ENCODE assay signal across 23 mouse cellular contexts in the genomic region with DNA sequence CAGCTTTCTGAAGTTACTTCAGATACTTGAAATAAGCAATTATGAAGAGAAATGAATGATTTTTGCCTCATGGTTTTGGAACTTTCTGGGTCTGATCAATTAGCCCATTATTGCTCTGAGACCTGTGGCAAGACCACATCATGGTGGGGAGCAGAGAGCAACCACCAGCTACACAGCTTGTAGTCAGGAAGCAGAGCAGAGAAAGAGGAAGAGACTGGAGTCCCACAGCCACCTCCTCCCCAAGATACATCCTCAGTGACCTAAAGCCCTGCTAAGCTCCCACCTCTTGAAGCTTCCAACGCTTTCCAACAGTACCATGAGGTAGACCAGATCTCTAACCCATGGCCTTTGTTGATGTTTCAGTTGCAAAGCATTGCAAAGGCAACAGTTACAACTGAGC. TPM values are rescaled to one million over a fixed set of nuclear protein-coding genes. Genes with fewer than 3 reads are reported as not detected.
A peak's percentile ranks its signal among the peaks of the same experiment; 100 is the strongest.
DNase-seq lines count a peak whose midpoint lies in the region; ATAC-seq and TF ChIP-seq lines count a peak whose summit lies in the region.
"Had no signal": no experiment of that assay in that cellular context is flagged by ENCODE, and none has a peak within 500 bp of the region (broad histone marks: within the 10 kb centered on the region; RNA-seq: fewer than 3 reads in every experiment).

No protein-coding gene starts in this region.

- no peaks in the 10 kb centered on the region for H3K79me2 ChIP-seq in MEL (ENCODE audit: control insufficient read depth, insufficient read depth, low read length, poor library complexity)

- no peak overlapping the region for H3K4me2 ChIP-seq in heart, embryonic 11.5 days
- no peak overlapping the region for H3K4me2 ChIP-seq in liver, embryonic 13.5 days
- H3K4me2 ChIP-seq in kidney, embryonic 16.5 days (replicated peaks; ENCODE audit: low read depth, low read length): no peak overlapping the region
- no peak overlapping the region for H3K4me2 ChIP-seq in forebrain, embryonic 13.5 days
- H3K4me2 ChIP-seq: embryonic facial prominence, embryonic 15.5 days; forebrain, embryonic 15.5 days; heart, embryonic 15.5 days had no signal

- H3K27ac ChIP-seq in heart, embryonic 11.5 days (ENCODE audit: low read depth, low read length): peak overlapping the region; percentile 51
- H3K27ac ChIP-seq in MEL (ENCODE audit: control insufficient read depth, low read depth, low read length): no peak overlapping the region
- H3K27ac ChIP-seq in liver, embryonic 13.5 days: peak overlapping the region; percentile 87
- H3K27ac ChIP-seq in kidney, embryonic 16.5 days (ENCODE audit: low read length): no peak overlapping the region
- no peak overlapping the region for H3K27ac ChIP-seq in forebrain, embryonic 13.5 days
- H3K27ac ChIP-seq: embryonic facial prominence, embryonic 15.5 days; forebrain, embryonic 10.5 days; forebrain, embryonic 15.5 days; heart, embryonic 15.5 days had no signal

- no peak overlapping the region for H3K9ac ChIP-seq in heart, embryonic 11.5 days (ENCODE audit: low read depth, low read length)
- H3K9ac ChIP-seq in MEL (ENCODE audit: control insufficient read depth, low read depth, low read length, poor library complexity, severe bottlenecking): no peak overlapping the region
- peak overlapping the region; percentile 49; the same call in 1 of the 2 replicates for H3K9ac ChIP-seq in liver, embryonic 13.5 days
- H3K9ac ChIP-seq in kidney, embryonic 16.5 days (replicated peaks; ENCODE audit: low read length): no peak overlapping the region
- no peak overlapping the region for H3K9ac ChIP-seq in forebrain, embryonic 13.5 days
- H3K9ac ChIP-seq: embryonic facial prominence, embryonic 15.5 days; forebrain, embryonic 15.5 days; heart, embryonic 15.5 days had no signal

- DNase-seq in heart, adult 8-10 months (ENCODE audit: low spot score): no peak
- DNase-seq in MEL (ENCODE audit: low read depth, low spot score): peak; percentile 47
- DNase-seq in liver, embryonic 13.5 days: no peak
- DNase-seq in ovary, postnatal 10 days (ENCODE audit: low spot score): no peak
- DNase-seq: adrenal gland, adult 2 months; adrenal gland, postnatal 25 days; cerebellum, adult 18-20 months; cerebellum, adult 9-11 months; cerebellum, postnatal 36 days; embryo, embryonic 11 days; heart, postnatal 14 days had no signal

- no peaks in the 10 kb centered on the region for H3K36me3 ChIP-seq in heart, embryonic 11.5 days (ENCODE audit: control insufficient read depth, insufficient read depth, low read length)
- H3K36me3 ChIP-seq in MEL (ENCODE audit: control insufficient read depth in 1 of 2, insufficient read depth in 2 of 2, low read length in 2 of 2): peaks cover 0 to 5% of the 10 kb centered on the region in 2 experiments; a peak in 2 of 4 replicates
- no peaks in the 10 kb centered on the region for H3K36me3 ChIP-seq in liver, embryonic 13.5 days
- no peaks in the 10 kb centered on the region for H3K36me3 ChIP-seq in kidney, embryonic 16.5 days (ENCODE audit: insufficient read depth, low read length)
- no peaks in the 10 kb centered on the region for H3K36me3 ChIP-seq in forebrain, embryonic 13.5 days (ENCODE audit: poor library complexity, severe bottlenecking)
- H3K36me3 ChIP-seq: embryonic facial prominence, embryonic 15.5 days; forebrain, embryonic 10.5 days; forebrain, embryonic 15.5 days; heart, embryonic 15.5 days had no signal

- no peak for TF ChIP-seq POLR2A in MEL (IDR thresholded peaks at IDR 0.05; ENCODE audit: control insufficient read depth in 1 of 2, insufficient read depth in 1 of 2, low read depth in 1 of 2, low read length in 2 of 2, poor library complexity in 1 of 2)

- H3K4me3 ChIP-seq in heart, embryonic 11.5 days (ENCODE audit: low read depth, low read length): no peak overlapping the region
- H3K4me3 ChIP-seq in MEL (ENCODE audit: control insufficient read depth in 1 of 2, insufficient read depth in 1 of 2, low read depth in 2 of 2, low read length in 2 of 2): no peak overlapping the region
- H3K4me3 ChIP-seq in liver, embryonic 13.5 days (replicated peaks): no peak overlapping the region
- H3K4me3 ChIP-seq in kidney, embryonic 16.5 days (ENCODE audit: low read length): no peak overlapping the region
- H3K4me3 ChIP-seq in forebrain, embryonic 13.5 days: no peak overlapping the region
- H3K4me3 ChIP-seq: embryonic facial prominence, embryonic 15.5 days; erythroblast, embryonic 14.5 days; forebrain, embryonic 10.5 days; forebrain, embryonic 15.5 days; heart, embryonic 15.5 days had no signal

- ATAC-seq in heart, embryonic 11.5 days (replicated peaks; ENCODE audit: insufficient number of reproducible peaks, low FRiP score, low TSS enrichment): no peak
- no peak for ATAC-seq in liver, embryonic 13.5 days (ENCODE audit: low read depth)
- ATAC-seq in megakaryocyte, adult 5-6 weeks (ENCODE audit: poor library complexity, severe bottlenecking): peak; percentile 52
- ATAC-seq in kidney, embryonic 16.5 days (ENCODE audit: low FRiP score, low TSS enrichment): no peak
- no peak for ATAC-seq in forebrain, embryonic 13.5 days
- ATAC-seq: forebrain, embryonic 15.5 days; hindbrain, embryonic 16.5 days; inflammation-experienced regulatory T-cells, adult 6 months had no signal

- 79% methylated on average over 1 of the region's 1 CpGs for WGBS in heart, embryonic 11.5 days (ENCODE audit: insufficient replicate concordance)
- 28% methylated on average over 1 of the region's 1 CpGs for WGBS in liver, embryonic 13.5 days (ENCODE audit: insufficient replicate concordance)
- WGBS in kidney, embryonic 16.5 days: 81% methylated on average over 1 of the region's 1 CpGs
- 83% methylated on average over 1 of the region's 1 CpGs for WGBS in forebrain, embryonic 13.5 days

- H3K9me3 ChIP-seq in heart, embryonic 11.5 days (replicated peaks; ENCODE audit: control insufficient read depth, low read length): no peaks in the 10 kb centered on the region
- H3K9me3 ChIP-seq in MEL (replicated peaks; ENCODE audit: insufficient read depth, low read length): no peaks in the 10 kb centered on the region
- H3K9me3 ChIP-seq in liver, embryonic 13.5 days (replicated peaks): no peaks in the 10 kb centered on the region
- H3K9me3 ChIP-seq in kidney, embryonic 16.5 days (ENCODE audit: low read length): no peaks in the 10 kb centered on the region
- H3K9me3 ChIP-seq in forebrain, embryonic 13.5 days (replicated peaks): no peaks in the 10 kb centered on the region
- H3K9me3 ChIP-seq: embryonic facial prominence, embryonic 15.5 days; forebrain, embryonic 10.5 days; forebrain, embryonic 15.5 days; heart, embryonic 15.5 days had no signal

- H3K4me1 ChIP-seq in heart, embryonic 11.5 days (ENCODE audit: control insufficient read depth, insufficient read depth, low read length): peaks cover 6% of the 10 kb centered on the region
- peaks cover 3 to 16% of the 10 kb centered on the region in 2 experiments; a peak in 3 of 4 replicates for H3K4me1 ChIP-seq in MEL (ENCODE audit: control insufficient read depth in 1 of 2, insufficient read depth in 2 of 2, low read length in 2 of 2)
- peaks cover 79% of the 10 kb centered on the region for H3K4me1 ChIP-seq in liver, embryonic 13.5 days (replicated peaks)
- H3K4me1 ChIP-seq in kidney, embryonic 16.5 days (ENCODE audit: insufficient read depth, low read length): no peaks in the 10 kb centered on the region
- no peaks in the 10 kb centered on the region for H3K4me1 ChIP-seq in forebrain, embryonic 13.5 days
- H3K4me1 ChIP-seq: embryonic facial prominence, embryonic 15.5 days; forebrain, embryonic 10.5 days; forebrain, embryonic 15.5 days had no signal

- no peak for TF ChIP-seq EP300 in MEL (IDR thresholded peaks at IDR 0.05; ENCODE audit: low read depth in 1 of 2, low read length in 2 of 2)

- TF ChIP-seq RAD21 in MEL (IDR thresholded peaks at IDR 0.05; ENCODE audit: low read depth, low read length): no peak

- no peak for TF ChIP-seq CTCF in MEL (IDR thresholded peaks at IDR 0.05 in 2 of 3, conservative IDR thresholded peaks at IDR 0.05 in 1 of 3; ENCODE audit: control insufficient read depth in 1 of 3, insufficient read depth in 1 of 3, low read depth in 2 of 3, low read length in 3 of 3, poor library complexity in 1 of 3, severe bottlenecking in 1 of 3)

- H3K27me3 ChIP-seq in heart, embryonic 11.5 days (ENCODE audit: control insufficient read depth, insufficient read depth, low read length): no peaks in the 10 kb centered on the region
- H3K27me3 ChIP-seq in MEL (ENCODE audit: control insufficient read depth in 1 of 2, insufficient read depth in 2 of 2, low read length in 2 of 2): 0 out of 4 replicates have a peak, but pooled peaks cover 0 to 1% of the 10 kb centered on the region in 2 experiments
- H3K27me3 ChIP-seq in liver, embryonic 13.5 days: no peaks in the 10 kb centered on the region
- no peaks in the 10 kb centered on the region for H3K27me3 ChIP-seq in kidney, embryonic 16.5 days (ENCODE audit: insufficient read depth, low read length)
- H3K27me3 ChIP-seq in forebrain, embryonic 13.5 days: no peaks in the 10 kb centered on the region
- H3K27me3 ChIP-seq: CH12.LX; embryonic facial prominence, embryonic 15.5 days; forebrain, embryonic 15.5 days; heart, embryonic 15.5 days had no signal

TF ChIP-seq in MEL, 35 proteins besides CTCF, POLR2A, EP300 and RAD21 (continues in another document):
- TF ChIP-seq POLR2AphosphoS5 (IDR thresholded peaks at IDR 0.05; ENCODE audit: borderline replicate concordance, low read depth, low read length) (no peak), TAL1 (IDR thresholded peaks at IDR 0.05; ENCODE audit: low read length) (no peak), ZNF384 (IDR thresholded peaks at IDR 0.05; ENCODE audit: low read depth, low read length) (no peak), TBP (IDR thresholded peaks at IDR 0.05; ENCODE audit: low read depth, low read length) (no peak), JUND (IDR thresholded peaks at IDR 0.05; ENCODE audit: low read depth, low read length) (no peak), ZKSCAN1 (IDR thresholded peaks at IDR 0.05; ENCODE audit: low read depth, low read length) (no peak), BHLHE40 (IDR thresholded peaks at IDR 0.05; ENCODE audit: borderline replicate concordance, low read depth, low read length) (no peak), HCFC1 (IDR thresholded peaks at IDR 0.05; ENCODE audit: low read depth, low read length) (no peak), ZMIZ1 (IDR thresholded peaks at IDR 0.05; ENCODE audit: low read depth, low read length) (no peak)

RNA-seq across cellular contexts. Expression of a gene that starts 41.0 kb away (rescaled TPM):
- polyA plus RNA-seq in heart, embryonic 11.5 days (2014; fragmentation: Nextera tagmentation; extraction: Ambion mirVana): 6.5 and 6.7 TPM in 2 replicates
- 1 to 10 TPM in 3 of 4 experiments, under 1 TPM in 1; 0.79 to 1.6 (median 1.5) TPM for total RNA-seq in heart, adult 8-10 months (2022)
- 3.0 and 3.3 TPM in 2 replicates for total RNA-seq in MEL (2012; rRNA removed)
- 1 to 10 TPM in 1 of 2 experiments, not detected in 1; 3.6 TPM for polyA plus RNA-seq in MEL (2012; ENCODE audit: insufficient read depth in 1 of 2, insufficient read length in 2 of 2, low read depth in 1 of 2, low replicate concordance in 2 of 2, missing spikeins in 1 of 2)
- polyA plus RNA-seq in liver, embryonic 13.5 days (2015; fragmentation: Nextera tagmentation; extraction: Ambion mirVana): 4.3 and 4.4 TPM in 2 replicates
- 3.3 TPM in 2 replicates for total RNA-seq in megakaryocyte, adult 5-6 weeks (2015)
- 3.3 TPM in 2 replicates for total RNA-seq in megakaryocyte, adult 5-6 weeks (2017)
- 9.0 and 9.1 TPM in 2 replicates for polyA plus RNA-seq in kidney, embryonic 16.5 days (2015; fragmentation: Nextera tagmentation; extraction: Ambion mirVana)
- polyA plus RNA-seq in forebrain, embryonic 13.5 days (2015; fragmentation: Nextera tagmentation; extraction: Ambion mirVana): 38.0 and 41.5 TPM in 2 replicates

Comparison
In these comparisons a context has a peak if more than half of its experiments do, and no peak if none do; other contexts are left out.
1. H3K27ac ChIP-seq: peak in heart, embryonic 11.5 days (single experiment) and liver, embryonic 13.5 days (single experiment); none in MEL (single experiment), kidney, embryonic 16.5 days (single experiment) and forebrain, embryonic 13.5 days (single experiment).